Mouse (Mus musculus): ENCODE results near the gene Lrrc58.

The Lrrc58 gene

GRCm38 (mm10) chr16:37920842-37921409 lies 52.7 kb downstream of the Lrrc58 start:
- DNase-seq (ENCODE audit: low read depth, low spot score): no peak

- no peak for DNase-seq (ENCODE audit: low read depth, low spot score)
Measured at GRCm38 (mm10) chr16:37926087-37926486, 57.9 kb downstream of the Lrrc58 start.

- no peak for DNase-seq (ENCODE audit: low read depth, low spot score)
Measured at GRCm38 (mm10) chr16:37927117-37927516, 58.9 kb downstream of the Lrrc58 start.

- no peak for DNase-seq (ENCODE audit: low read depth, low spot score)
Measured at GRCm38 (mm10) chr16:37929006-37929405, 60.8 kb downstream of the Lrrc58 start.

- peak; percentile 74 for DNase-seq (ENCODE audit: low read depth, low spot score)
Measured at GRCm38 (mm10) chr16:37929626-37930025, 61.4 kb downstream of the Lrrc58 start.

GRCm38 (mm10) chr16:37934932-37935331 lies 66.7 kb downstream of the Lrrc58 start:
- no peak for DNase-seq (ENCODE audit: low read depth, low spot score)

- no peak for DNase-seq (ENCODE audit: low read depth, low spot score)
Measured at GRCm38 (mm10) chr16:37937276-37937675, 69.1 kb downstream of the Lrrc58 start.
